Mouse (Mus musculus): Measurements from ENCODE around the gene Yy1. TPM values are rescaled to one million over a fixed set of nuclear protein-coding genes. Genes with fewer than 3 reads are reported as not detected.

Yy1 gene
- polyA plus RNA-seq, 3 experiments from 2014 or later: 16.4 to 18.6 (median 17.1) TPM

GRCm38 (mm10) chr12:108780108-108780877, 12.5 kb upstream of the Yy1 start:
- no peak for ATAC-seq

GRCm38 (mm10) chr12:108785161-108785560, 7.6 kb upstream of the Yy1 start:
- ATAC-seq: no peak

- ATAC-seq: no peak
These were observed 5.4 kb upstream of the Yy1 start for GRCm38 (mm10) chr12:108787329-108787728.

- ATAC-seq: peak; percentile 38
These were observed 624 bp upstream of the Yy1 start for GRCm38 (mm10) chr12:108792152-108792545.

GRCm38 (mm10) chr12:108793453-108793941, 724 bp downstream of the Yy1 start:
- ATAC-seq: no peak

GRCm38 (mm10) chr12:108794078-108794711, 1.4 kb downstream of the Yy1 start:
- ATAC-seq: peak; percentile 26

GRCm38 (mm10) chr12:108794979-108795537, 2.3 kb downstream of the Yy1 start:
- no peak for ATAC-seq

- no peak for ATAC-seq
These were observed 8.8 kb downstream of the Yy1 start for GRCm38 (mm10) chr12:108801613-108802012.

- no peak for ATAC-seq
These were observed 11.6 kb downstream of the Yy1 start for GRCm38 (mm10) chr12:108804388-108804787.

- ATAC-seq: no peak
These were observed 15.7 kb downstream of the Yy1 start for GRCm38 (mm10) chr12:108808465-108808864.

- no peak for ATAC-seq
These were observed 17.0 kb downstream of the Yy1 start for GRCm38 (mm10) chr12:108809771-108810170.

GRCm38 (mm10) chr12:108810309-108810708, 17.5 kb downstream of the Yy1 start:
- no peak for ATAC-seq

- peak; percentile 50 for ATAC-seq
These were observed 18.4 kb downstream of the Yy1 start for GRCm38 (mm10) chr12:108811133-108811532.

- ATAC-seq: no peak
These were observed 19.7 kb downstream of the Yy1 start for GRCm38 (mm10) chr12:108812463-108812862.

GRCm38 (mm10) chr12:108814470-108814869, 21.7 kb downstream of the Yy1 start:
- no peak for ATAC-seq

- no peak for ATAC-seq
These were observed 23.8 kb downstream of the Yy1 start for GRCm38 (mm10) chr12:108816569-108816968.

- no peak for ATAC-seq
These were observed 27.7 kb downstream of the Yy1 start for GRCm38 (mm10) chr12:108820461-108820860.

- ATAC-seq: no peak
These were observed 30.3 kb downstream of the Yy1 start for GRCm38 (mm10) chr12:108823036-108823435.

- peak; percentile 48 for ATAC-seq
These were observed 31.6 kb downstream of the Yy1 start for GRCm38 (mm10) chr12:108824225-108824874.

GRCm38 (mm10) chr12:108825561-108826224, 32.9 kb downstream of the Yy1 start:
- no peak for ATAC-seq

GRCm38 (mm10) chr12:108826282-108826957, 33.6 kb downstream of the Yy1 start:
- ATAC-seq: no peak

GRCm38 (mm10) chr12:108826958-108827535, 34.3 kb downstream of the Yy1 start:
- no peak for ATAC-seq

Measured in inflammation-experienced regulatory T-cells, adult 6 months (primary cell).